Mouse (Mus musculus) hindbrain, embryonic 11.5 days (tissue): Measurements from ENCODE around the gene Ccr6. TPM values are rescaled to one million over a fixed set of nuclear protein-coding genes. Genes with fewer than 3 reads are reported as not detected.

Experiments
- ATAC-seq: fragments of 200-750 bp; cut with Nextera tagmentation; 2 replicates; pipeline ENCODE4 v1.8.0; 2017; ENCODE audit warnings: mild to moderate bottlenecking, moderate TSS enrichment, moderate library complexity; ENCODE audit not compliant: low FRiP score
- DNase-seq: peaks from one replicate; pipeline ENCODE4 v3.0.0-alpha.2; 2015; ENCODE audit warnings: low spot score
- H3K27ac ChIP-seq: fragments of 300-500 bp; sonication (generic); 2 replicates; pipeline ENCODE4 v1.5.1; 2014; ENCODE audit warnings: mild to moderate bottlenecking, low read depth, low read length
- H3K27me3 ChIP-seq: fragments of 300-500 bp; sonication (generic); 2 replicates; pipeline ENCODE4 v1.6.1; 2014; ENCODE audit warnings: mild to moderate bottlenecking, low read length, moderate library complexity, mixed read lengths; ENCODE audit not compliant: control insufficient read depth, insufficient read depth
- H3K36me3 ChIP-seq: fragments of 300-500 bp; sonication (generic); 2 replicates; pipeline ENCODE4 v1.6.1; 2014; ENCODE audit warnings: mild to moderate bottlenecking, low read length, moderate library complexity, mixed read lengths; ENCODE audit not compliant: control insufficient read depth, insufficient read depth
- H3K4me1 ChIP-seq: fragments of 300-500 bp; sonication (generic); replicated peaks from 2 replicates; pipeline ENCODE4 v1.6.1; 2014; ENCODE audit warnings: low read length, mixed read lengths; ENCODE audit not compliant: control insufficient read depth, insufficient read depth
- H3K4me2 ChIP-seq: fragments of 300-500 bp; sonication (generic); replicated peaks from 2 replicates; pipeline ENCODE4 v1.6.1; 2014; ENCODE audit warnings: mild to moderate bottlenecking, low read depth, low read length
- H3K4me3 ChIP-seq: fragments of 300-500 bp; sonication (generic); 2 replicates; pipeline ENCODE4 v1.5.1; 2014; ENCODE audit warnings: low read depth, low read length
- H3K9ac ChIP-seq: fragments of 300-500 bp; sonication (generic); 2 replicates; pipeline ENCODE4 v1.6.1; 2014; ENCODE audit warnings: low read depth, low read length
- H3K9me3 ChIP-seq: fragments of 300-500 bp; sonication (generic); 2 replicates; pipeline ENCODE4 v1.6.1; 2016; ENCODE audit warnings: low read length; ENCODE audit not compliant: control insufficient read depth
- WGBS: fragments of 180-500 bp; shearing (Covaris S2); extraction: QIAGEN DNeasy Blood & Tissue Kit; methylation state at CpG from one replicate; pipeline ENCODE4 v1.1.7; 2014; 5-methylcytosine and 5-hydroxymethylcytosine counted together
- polyA plus RNA-seq: library from polyadenylated mRNA; unstranded; fragments of >200 nt; fragmentation: Nextera tagmentation; extraction: Ambion mirVana; gene quantifications from 2 replicates; pipeline ENCODE4 v1.2.1, GENCODE M21; 2014

Gene Ccr6
- polyA plus RNA-seq, 1 experiment from 2014 or later: not detected

GRCm38 (mm10) chr17:8225746-8226145 is 10.1 kb upstream of the Ccr6 start:
- H3K9ac ChIP-seq: no peak overlapping the region

GRCm38 (mm10) chr17:8228622-8229021 is 7.2 kb upstream of the Ccr6 start:
- 40% methylated on average over 9 of the region's 9 CpGs for WGBS

More at GRCm38 (mm10) chr17:8225746-8226145, 10.1 kb upstream of the Ccr6 start:
- Histone ChIP-seq H3K4me1 (no peaks in the 10 kb centered on the region), H3K4me2 (no peak overlapping the region), H3K9me3 (no peaks in the 10 kb centered on the region), H3K27me3 (no peaks in the 10 kb centered on the region), H3K36me3 (no peaks in the 10 kb centered on the region), H3K4me3 (no peak overlapping the region), H3K27ac (no peak overlapping the region)
- no peak for DNase-seq
- 82% methylated on average over 4 of the region's 4 CpGs for whole genome bisulfite sequencing
- no peak for ATAC-seq

DNA sequence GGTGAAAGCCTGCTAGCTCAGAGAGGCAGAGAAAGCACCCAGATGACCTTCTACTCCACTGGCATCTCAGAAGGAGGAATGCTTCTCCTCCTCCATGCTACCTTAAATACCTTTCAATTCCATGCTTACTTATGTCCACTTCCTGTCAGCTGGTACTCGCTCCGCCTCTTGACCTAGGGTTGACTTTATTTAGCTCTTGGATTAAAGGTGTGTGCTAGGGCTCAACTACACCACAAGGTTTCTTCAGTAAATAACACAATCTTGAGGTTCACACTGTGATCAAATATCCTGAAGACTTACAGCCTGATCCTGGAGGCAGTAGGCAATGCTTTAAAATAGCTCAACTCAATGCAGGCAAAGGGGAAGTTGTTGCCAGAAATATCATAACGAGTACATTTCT is 6.2 kb upstream of the Ccr6 start:
- ATAC-seq (no peak), DNase-seq (no peak)
- H3K27ac ChIP-seq: no peak overlapping the region
- no peak overlapping the region for H3K4me2 ChIP-seq
- no peaks in the 10 kb centered on the region for H3K36me3 ChIP-seq
- no peaks in the 10 kb centered on the region for H3K9me3 ChIP-seq
- WGBS: 94% methylated on average over 3 of the region's 3 CpGs
- H3K4me3 ChIP-seq: no peak overlapping the region
- no peaks in the 10 kb centered on the region for H3K27me3 ChIP-seq
- no peaks in the 10 kb centered on the region for H3K4me1 ChIP-seq
- H3K9ac ChIP-seq: no peak overlapping the region

More at GRCm38 (mm10) chr17:8228622-8229021, 7.2 kb upstream of the Ccr6 start:
- DNase-seq (no peak), ATAC-seq (no peak)
- Histone ChIP-seq H3K9ac (no peak overlapping the region), H3K4me3 (no peak overlapping the region), H3K4me2 (no peak overlapping the region), H3K36me3 (no peaks in the 10 kb centered on the region), H3K4me1 (no peaks in the 10 kb centered on the region), H3K27me3 (no peaks in the 10 kb centered on the region), H3K9me3 (no peaks in the 10 kb centered on the region), H3K27ac (no peak overlapping the region)

DNA sequence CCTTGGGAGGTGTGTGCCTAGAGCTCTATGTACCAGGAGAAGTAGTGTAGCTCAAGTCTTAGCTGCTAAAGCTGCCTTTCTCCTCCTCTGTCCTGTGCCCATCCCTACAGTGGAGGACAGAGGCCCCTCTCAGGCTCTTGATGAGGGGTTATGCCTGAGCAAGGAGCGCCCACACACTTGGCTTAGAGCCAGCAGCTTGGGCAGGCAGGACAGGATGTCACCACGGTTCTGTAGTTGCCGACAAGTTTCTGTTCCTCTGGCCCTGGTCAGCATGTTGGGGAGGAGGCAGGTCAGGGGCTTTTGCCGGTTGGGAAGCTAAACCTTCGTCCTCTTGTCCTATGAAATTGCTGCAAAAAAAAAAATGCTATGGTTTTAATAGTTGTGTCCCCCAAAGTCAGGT is 3.8 kb upstream of the Ccr6 start:
- no peak overlapping the region for H3K27ac ChIP-seq
- no peaks in the 10 kb centered on the region for H3K4me1 ChIP-seq
- ATAC-seq: no peak
- no peaks in the 10 kb centered on the region for H3K27me3 ChIP-seq
- no peaks in the 10 kb centered on the region for H3K9me3 ChIP-seq
- DNase-seq: no peak
- H3K9ac ChIP-seq: no peak overlapping the region
- no peak overlapping the region for H3K4me2 ChIP-seq
- H3K4me3 ChIP-seq: no peak overlapping the region
- 80% methylated on average over 5 of the region's 5 CpGs for WGBS
- H3K36me3 ChIP-seq: no peaks in the 10 kb centered on the region

GRCm38 (mm10) chr17:8233618-8234214 is 2.1 kb upstream of the Ccr6 start:
- no peak for ATAC-seq
- no peak overlapping the region for H3K27ac ChIP-seq
- H3K4me2 ChIP-seq: no peak overlapping the region

DNA sequence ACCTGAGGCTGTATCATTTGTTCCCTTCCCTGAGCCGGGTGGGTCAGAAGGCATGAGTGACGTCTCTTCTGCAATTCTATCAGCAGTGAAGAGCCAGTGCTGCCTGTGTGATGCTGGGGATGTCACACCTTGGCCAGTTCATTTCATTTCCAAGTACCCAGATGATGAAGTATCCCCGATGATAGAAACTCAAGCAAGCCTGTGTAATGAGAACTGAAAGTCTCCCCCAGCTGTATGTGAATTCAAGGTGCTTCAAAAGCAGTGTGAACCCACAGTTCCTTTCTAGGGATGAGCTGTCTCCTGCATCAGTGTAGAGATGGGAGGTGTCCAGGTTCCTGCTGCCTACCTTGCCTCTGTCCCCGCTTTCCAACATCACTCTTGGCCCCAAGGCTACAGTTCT is 1.3 kb upstream of the Ccr6 start:
- no peaks in the 10 kb centered on the region for H3K4me1 ChIP-seq
- H3K27ac ChIP-seq: no peak overlapping the region
- H3K27me3 ChIP-seq: no peaks in the 10 kb centered on the region
- H3K36me3 ChIP-seq: no peaks in the 10 kb centered on the region
- no peak overlapping the region for H3K4me3 ChIP-seq
- DNase-seq (no peak), ATAC-seq (no peak)
- H3K9me3 ChIP-seq: no peaks in the 10 kb centered on the region
- whole genome bisulfite sequencing: 92% methylated on average over 4 of the region's 4 CpGs
- H3K9ac ChIP-seq: no peak overlapping the region
- H3K4me2 ChIP-seq: no peak overlapping the region

More at GRCm38 (mm10) chr17:8233618-8234214, 2.1 kb upstream of the Ccr6 start:
- no peak overlapping the region for H3K9ac ChIP-seq
- H3K27me3 ChIP-seq: no peaks in the 10 kb centered on the region
- no peak for DNase-seq
- no peaks in the 10 kb centered on the region for H3K4me1 ChIP-seq
- H3K9me3 ChIP-seq: no peaks in the 10 kb centered on the region
- no peaks in the 10 kb centered on the region for H3K36me3 ChIP-seq
- no peak overlapping the region for H3K4me3 ChIP-seq
- 85% methylated on average over 15 of the region's 15 CpGs for WGBS

GRCm38 (mm10) chr17:8238012-8238710 is 2.3 kb downstream of the Ccr6 start:
- DNase-seq (no peak), ATAC-seq (no peak)
- 86% methylated on average over 15 of the region's 15 CpGs for WGBS

DNA sequence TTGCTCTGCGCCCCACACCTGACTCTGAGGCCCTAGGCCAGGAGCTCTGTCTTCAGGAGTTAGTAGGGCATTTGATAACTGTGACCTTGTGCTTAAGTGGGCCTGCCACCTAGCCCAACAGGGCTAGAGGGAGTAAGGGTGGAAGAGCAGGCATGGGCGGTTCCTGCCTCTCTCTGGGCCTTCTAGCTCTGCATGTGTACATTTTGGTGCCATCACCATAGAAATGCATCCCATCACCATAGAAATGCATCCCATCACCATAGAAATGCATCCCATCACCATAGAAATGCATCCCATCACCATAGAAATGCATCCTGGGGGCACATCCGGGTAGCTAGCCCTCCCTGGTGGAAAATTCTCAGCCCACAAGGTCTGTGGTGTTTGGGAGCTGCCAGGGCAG is 3.7 kb downstream of the Ccr6 start:
- no peak for DNase-seq
- 76% methylated on average over 3 of the region's 3 CpGs for WGBS

More at GRCm38 (mm10) chr17:8238012-8238710, 2.3 kb downstream of the Ccr6 start:
- H3K9me3 ChIP-seq: no peaks in the 10 kb centered on the region
- no peaks in the 10 kb centered on the region for H3K27me3 ChIP-seq
- no peaks in the 10 kb centered on the region for H3K36me3 ChIP-seq
- H3K4me1 ChIP-seq: no peaks in the 10 kb centered on the region; the same call in 1 of the 2 replicates
- H3K27ac ChIP-seq: no peak overlapping the region
- no peak overlapping the region for H3K4me3 ChIP-seq
- H3K9ac ChIP-seq: no peak overlapping the region
- no peak overlapping the region for H3K4me2 ChIP-seq

GRCm38 (mm10) chr17:8240517-8240916 is 4.7 kb downstream of the Ccr6 start:
- Histone ChIP-seq H3K27me3 (no peaks in the 10 kb centered on the region), H3K27ac (no peak overlapping the region), H3K36me3 (no peaks in the 10 kb centered on the region), H3K9ac (no peak overlapping the region), H3K4me3 (no peak overlapping the region), H3K9me3 (no peaks in the 10 kb centered on the region), H3K4me2 (no peak overlapping the region), H3K4me1 (no peaks in the 10 kb centered on the region; the same call in 1 of the 2 replicates)
- DNase-seq (no peak), ATAC-seq (no peak)
- WGBS: 80% methylated on average over 4 of the region's 4 CpGs

More for the DNA sequence above, 3.7 kb downstream of the Ccr6 start:
- Histone ChIP-seq H3K9me3 (no peaks in the 10 kb centered on the region), H3K27me3 (no peaks in the 10 kb centered on the region), H3K36me3 (no peaks in the 10 kb centered on the region), H3K4me2 (no peak overlapping the region), H3K9ac (no peak overlapping the region), H3K27ac (no peak overlapping the region), H3K4me1 (no peaks in the 10 kb centered on the region; the same call in 1 of the 2 replicates), H3K4me3 (no peak overlapping the region)
- no peak for ATAC-seq
